Mouse (Mus musculus) layer of hippocampus, postnatal 36 days (tissue): ENCODE results near the gene Ipo8. TPM values are rescaled to one million over a fixed set of nuclear protein-coding genes. Genes with fewer than 3 reads are reported as not detected.

Source experiments
- DNase-seq, 2 experiments: peaks; one replicate each; pipeline ENCODE4 v3.0.0; 2022
- total RNA-seq, 2 experiments: library from RNA; stranded (reverse); gene quantifications; 2 replicates each; pipeline ENCODE4 v1.2.3; 2021

Ipo8 gene
- total RNA-seq, 2 experiments from 2014 or later: 47.7 to 48.0 TPM

GRCm38 (mm10) chr6:148756535-148756934 lies 74.7 kb downstream of the Ipo8 start:
- no peak for DNase-seq

- DNase-seq: no peak
These were observed 79.9 kb downstream of the Ipo8 start for GRCm38 (mm10) chr6:148751400-148751799.

GRCm38 (mm10) chr6:148750183-148750582 lies 81.1 kb downstream of the Ipo8 start:
- DNase-seq: no peak

GRCm38 (mm10) chr6:148740521-148741226 lies 90.6 kb downstream of the Ipo8 start:
- no peak for DNase-seq

- DNase-seq: no peak
These were observed 94.9 kb downstream of the Ipo8 start for GRCm38 (mm10) chr6:148736390-148736789.

GRCm38 (mm10) chr6:148734012-148734411 lies 97.3 kb downstream of the Ipo8 start:
- DNase-seq: no peak

GRCm38 (mm10) chr6:148732920-148733319 lies 98.3 kb downstream of the Ipo8 start:
- no peak for DNase-seq

- DNase-seq: no peak
These were observed 102.7 kb downstream of the Ipo8 start for GRCm38 (mm10) chr6:148728571-148728970.

- DNase-seq: no peak
These were observed 103.3 kb downstream of the Ipo8 start for GRCm38 (mm10) chr6:148727871-148728524.

GRCm38 (mm10) chr6:148724453-148724852 lies 106.8 kb downstream of the Ipo8 start:
- no peak for DNase-seq

Other genes starting within 250 kb of the Ipo8 start
- 1 to 10 TPM; 7.6 to 7.8 TPM for gene Caprin2, start 64.8 kb upstream of the Ipo8 start, total RNA-seq
- 1 to 10 TPM; 4.3 to 5.0 TPM for gene Sinhcaf, start 115.0 kb upstream of the Ipo8 start, total RNA-seq